Mouse (Mus musculus) right cerebral cortex, postnatal 25 days (tissue): Measurements from ENCODE around the gene Zdhhc1.

ENCODE experiments used
- DNase-seq: peaks from one replicate; pipeline ENCODE4 v3.0.0; 2022

The Zdhhc1 gene

GRCm38 (mm10) chr8:105517346-105517745 lies 20.6 kb upstream of the Zdhhc1 start:
- DNase-seq: no peak

GRCm38 (mm10) chr8:105516018-105516645 lies 19.4 kb upstream of the Zdhhc1 start:
- DNase-seq: peak; percentile 62

DNA sequence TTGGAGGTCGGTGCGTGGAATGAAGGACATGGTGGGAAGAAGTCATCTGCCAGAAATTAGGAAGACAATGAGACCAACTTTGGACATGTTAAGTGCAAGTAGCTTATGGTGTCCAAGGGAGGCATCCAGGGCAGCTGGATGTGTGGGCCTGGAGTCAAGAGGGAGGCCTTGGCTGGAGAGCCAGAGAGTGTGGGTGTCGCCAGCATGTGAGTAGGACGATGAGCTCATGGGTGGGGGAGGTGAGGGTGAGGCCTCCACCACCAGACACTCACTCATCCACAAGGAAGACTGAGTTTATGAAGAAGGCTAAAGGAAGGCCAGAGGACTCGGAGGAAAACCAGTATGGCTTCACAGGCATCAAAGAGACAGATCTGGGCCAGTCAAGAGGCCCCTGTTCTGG lies 18.0 kb upstream of the Zdhhc1 start:
- no peak for DNase-seq

DNA sequence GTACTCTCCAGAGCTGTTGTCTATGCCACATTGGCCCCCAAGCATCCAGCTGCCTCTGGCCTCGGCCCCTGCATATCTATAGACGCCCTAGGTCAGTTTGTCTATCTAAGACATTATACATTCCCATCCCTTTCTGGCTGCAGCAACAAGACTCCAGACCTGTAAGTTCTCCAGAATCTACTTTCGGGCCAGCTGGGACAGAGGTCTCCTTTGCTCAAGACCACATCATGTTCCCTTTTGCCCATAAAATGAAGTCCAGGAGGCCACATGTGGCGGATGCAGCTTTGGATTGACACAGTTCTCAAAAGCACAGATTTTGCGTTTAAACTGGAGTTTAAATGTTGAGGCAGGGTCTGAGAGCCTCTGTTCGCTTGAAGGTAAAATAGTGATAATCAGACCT lies 17.5 kb upstream of the Zdhhc1 start:
- no peak for DNase-seq

- no peak for DNase-seq
Measured at GRCm38 (mm10) chr8:105509997-105510735, 13.5 kb upstream of the Zdhhc1 start.

GRCm38 (mm10) chr8:105508758-105509157 lies 12.1 kb upstream of the Zdhhc1 start:
- DNase-seq: no peak

DNA sequence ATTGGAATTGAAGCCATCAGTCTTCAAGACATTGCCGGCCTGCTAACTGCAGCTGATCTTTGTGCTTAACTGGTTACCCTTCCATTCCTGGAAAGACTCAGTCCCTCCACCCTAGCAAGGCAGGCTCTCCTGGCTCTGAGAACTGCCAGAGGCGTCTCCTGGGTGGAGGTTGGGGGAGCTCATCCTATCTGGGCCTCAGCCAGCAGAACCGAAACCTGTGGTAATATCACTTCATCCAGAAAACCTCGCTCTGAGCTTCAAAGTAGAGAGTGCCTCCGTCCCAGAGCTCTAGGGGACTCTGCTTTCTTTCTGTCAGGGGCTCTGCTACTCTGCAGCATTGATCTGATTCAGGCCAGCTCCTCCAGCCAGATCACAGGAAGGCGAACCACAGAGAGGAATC lies 10.3 kb upstream of the Zdhhc1 start:
- DNase-seq: no peak

GRCm38 (mm10) chr8:105504617-105505016 lies 7.9 kb upstream of the Zdhhc1 start:
- DNase-seq: no peak

DNA sequence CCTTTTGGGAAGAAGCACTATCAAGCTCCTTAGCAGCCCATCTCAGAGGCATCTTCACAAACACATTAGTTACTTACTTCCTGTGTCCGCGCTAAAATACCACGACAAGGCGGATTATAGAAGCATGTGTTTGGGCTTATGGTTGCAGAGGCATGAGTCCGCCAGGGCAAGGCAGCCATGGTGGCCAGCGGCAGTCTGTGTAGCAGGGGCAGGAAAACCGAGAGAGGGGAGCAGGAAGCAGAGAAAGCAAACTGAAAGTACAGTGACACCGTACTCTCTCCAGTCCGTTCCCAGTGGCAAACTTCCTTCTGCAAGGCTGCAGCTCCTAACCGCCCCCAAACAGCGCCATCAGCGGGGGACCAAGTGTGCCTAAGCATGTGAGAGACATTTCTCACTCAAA lies 3.1 kb upstream of the Zdhhc1 start:
- no peak for DNase-seq

GRCm38 (mm10) chr8:105495350-105496302 lies 1.1 kb downstream of the Zdhhc1 start:
- no peak for DNase-seq

GRCm38 (mm10) chr8:105494566-105494965 lies 2.1 kb downstream of the Zdhhc1 start:
- DNase-seq: no peak

DNA sequence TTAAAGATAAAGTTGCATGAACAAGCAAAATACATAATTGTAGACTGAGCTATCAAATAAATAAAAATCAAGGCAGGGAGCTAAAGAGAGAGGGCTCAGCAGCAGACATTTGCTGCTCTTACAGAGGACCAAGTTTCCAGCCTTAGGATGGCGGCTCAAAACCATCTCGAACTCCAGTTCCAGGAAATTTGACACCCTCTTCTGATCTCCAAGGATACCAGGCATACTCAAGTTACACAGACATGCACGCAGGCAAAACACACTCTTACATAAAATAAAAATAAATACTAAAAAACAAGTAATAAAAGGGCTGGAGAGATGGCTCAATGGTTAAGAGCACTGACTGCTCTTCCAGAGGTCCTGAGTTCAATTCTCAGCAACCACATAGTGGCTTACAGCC lies 3.2 kb downstream of the Zdhhc1 start:
- DNase-seq: no peak

DNA sequence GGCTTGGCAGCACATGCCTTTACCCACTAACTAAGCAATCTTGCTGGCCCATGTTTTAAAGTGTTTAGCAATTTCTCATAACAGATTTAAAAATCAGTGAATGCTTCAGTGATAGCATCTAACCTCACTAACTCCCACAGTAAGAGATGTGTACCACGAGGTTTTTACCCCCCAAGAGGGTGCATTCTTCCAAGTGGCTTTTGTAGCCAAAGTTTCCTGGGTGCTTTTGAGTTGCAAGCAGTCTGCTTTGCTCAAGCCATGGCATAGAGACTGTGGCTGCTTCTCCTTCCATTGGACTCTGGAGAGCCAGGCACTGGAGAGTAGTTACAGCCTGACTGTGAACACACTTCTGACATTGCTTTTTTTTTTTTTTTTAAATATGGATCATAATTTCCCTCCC lies 7.4 kb downstream of the Zdhhc1 start:
- DNase-seq: no peak

- DNase-seq: no peak
Measured at GRCm38 (mm10) chr8:105488082-105488481, 8.6 kb downstream of the Zdhhc1 start.

DNA sequence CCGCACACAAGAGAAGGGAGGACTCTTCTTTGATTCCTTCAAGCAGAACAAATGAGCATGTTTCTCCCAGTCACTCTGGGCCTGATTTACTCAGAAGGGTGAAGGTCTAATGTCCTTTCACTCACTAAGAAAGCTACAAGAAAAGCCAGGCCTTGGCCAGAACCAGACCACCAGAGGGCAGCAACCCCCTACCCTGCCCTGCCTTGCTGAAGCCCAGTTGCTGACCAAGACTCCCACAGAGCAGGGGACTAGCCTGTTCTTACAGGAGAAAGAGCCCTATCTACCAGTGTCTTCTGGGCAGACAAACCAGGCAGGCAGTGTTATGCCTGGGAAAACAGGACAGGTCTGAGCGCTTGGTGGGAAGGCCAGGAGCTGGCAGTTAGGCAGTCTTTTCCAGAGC lies 12.3 kb downstream of the Zdhhc1 start:
- no peak for DNase-seq

DNA sequence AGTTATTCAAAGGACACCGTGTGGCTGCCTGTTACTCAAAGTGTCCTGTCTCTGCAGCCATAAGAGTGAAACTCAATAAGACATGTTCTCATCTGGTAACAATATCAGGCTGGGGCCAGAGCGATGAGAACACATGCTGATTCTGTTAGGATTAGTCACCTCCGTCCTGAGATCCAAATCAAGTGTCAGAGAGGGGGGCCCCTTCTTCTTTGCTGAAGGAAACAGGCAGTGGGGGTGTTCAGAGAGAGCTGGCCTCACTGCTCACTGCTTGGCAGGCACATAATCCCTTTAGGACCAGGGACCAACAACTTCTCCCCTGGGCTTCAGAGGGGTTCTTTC lies 12.7 kb downstream of the Zdhhc1 start:
- DNase-seq: no peak

DNA sequence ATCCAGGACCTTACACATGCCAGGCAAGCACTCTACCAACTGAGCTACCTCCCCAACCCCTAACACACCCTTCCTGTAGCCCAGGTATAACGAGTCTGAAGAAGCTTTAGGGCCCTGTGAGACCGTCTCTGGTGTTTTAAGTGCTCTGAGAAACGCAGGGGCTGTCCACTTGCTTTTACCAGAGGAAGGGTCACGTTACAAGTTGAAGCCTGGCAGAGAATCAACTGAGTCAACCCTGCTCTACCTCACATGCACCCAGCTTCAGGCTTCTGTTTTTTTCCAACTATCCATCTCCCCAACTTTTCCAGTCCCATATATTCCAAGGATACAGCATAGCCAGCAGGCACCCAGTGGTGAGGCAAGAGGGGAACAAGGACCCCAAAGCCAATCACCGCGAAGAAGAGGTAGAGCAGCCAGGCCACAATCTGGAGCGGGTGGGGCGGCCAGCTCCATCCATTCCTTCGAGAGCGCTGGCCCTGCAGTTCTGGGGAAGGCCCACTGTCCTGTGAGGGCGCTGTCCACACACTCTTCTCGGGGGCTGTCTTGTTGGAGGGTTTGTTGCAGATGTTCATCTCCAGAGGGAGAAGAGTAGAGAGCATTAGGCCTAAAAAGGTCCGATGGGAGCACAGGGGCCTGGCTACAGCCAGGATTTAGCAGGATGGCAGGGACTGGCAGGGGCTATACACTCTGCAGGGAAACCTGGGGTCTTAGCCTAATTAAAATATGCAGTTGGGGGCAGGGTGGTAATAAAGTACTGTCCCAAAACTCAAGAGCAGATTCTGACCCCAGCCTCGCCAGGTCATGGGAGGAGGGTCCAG lies 13.3 kb downstream of the Zdhhc1 start:
- DNase-seq: no peak

- no peak for DNase-seq
Measured at GRCm38 (mm10) chr8:105482123-105482522, 14.6 kb downstream of the Zdhhc1 start.

DNA sequence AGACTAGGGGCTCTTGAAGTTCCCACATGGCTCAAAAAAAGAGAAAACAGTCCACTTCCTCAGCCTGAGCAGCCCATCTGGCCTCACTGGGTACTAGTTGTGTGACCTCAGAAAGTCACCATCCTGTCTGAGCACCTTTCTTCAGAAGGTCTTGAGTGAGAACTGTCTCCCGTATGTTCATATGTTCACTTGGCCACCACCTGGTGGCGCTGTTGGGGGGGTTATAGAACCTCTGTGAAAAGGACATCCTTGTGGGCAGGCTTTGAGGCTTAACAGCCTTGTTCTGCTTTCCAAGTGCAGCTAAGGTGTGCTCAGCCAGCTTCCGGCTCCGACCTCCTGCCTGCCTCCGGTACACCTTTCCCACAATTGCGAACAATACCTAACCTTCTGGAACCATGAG lies 15.2 kb downstream of the Zdhhc1 start:
- no peak for DNase-seq

DNA sequence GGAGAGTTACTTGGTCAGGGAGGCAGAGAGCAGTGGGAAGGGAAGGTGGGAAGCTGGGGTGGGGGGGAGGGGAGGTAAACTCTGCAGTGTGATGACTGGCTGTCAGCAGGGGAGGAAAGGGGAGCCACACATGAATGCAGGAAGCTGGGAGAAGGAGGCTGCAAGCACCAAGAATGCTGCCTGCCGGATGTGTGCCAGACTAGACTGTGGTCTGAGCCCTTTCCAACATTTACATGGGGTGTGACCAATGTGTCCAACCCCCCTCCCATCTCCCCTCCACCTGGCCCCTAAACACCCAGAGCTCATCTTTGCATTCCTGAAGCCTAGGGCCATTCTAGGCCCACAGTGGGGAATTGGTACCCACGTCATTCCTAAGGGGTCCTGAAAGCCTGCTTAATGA lies 15.7 kb downstream of the Zdhhc1 start:
- DNase-seq: no peak

DNA sequence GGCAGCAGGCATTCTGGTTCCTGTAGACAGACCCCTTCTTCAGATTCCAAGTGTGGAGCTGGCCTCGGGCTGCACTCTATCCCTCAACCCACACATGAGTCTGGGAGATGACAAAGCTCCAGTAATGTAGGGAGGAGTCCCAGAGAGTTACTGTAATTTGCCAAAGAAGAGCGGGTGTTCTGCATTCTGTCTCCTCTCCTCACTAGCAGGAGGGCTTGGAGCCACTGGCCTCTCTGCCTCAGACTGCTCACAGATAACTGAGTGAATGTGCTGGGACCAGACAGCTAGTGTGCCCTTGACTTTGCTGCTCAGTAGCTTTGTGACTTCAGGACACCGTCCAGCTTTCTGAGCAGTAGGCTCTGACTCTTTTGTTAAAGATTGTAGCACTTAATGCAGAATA lies 18.9 kb downstream of the Zdhhc1 start:
- no peak for DNase-seq

DNA sequence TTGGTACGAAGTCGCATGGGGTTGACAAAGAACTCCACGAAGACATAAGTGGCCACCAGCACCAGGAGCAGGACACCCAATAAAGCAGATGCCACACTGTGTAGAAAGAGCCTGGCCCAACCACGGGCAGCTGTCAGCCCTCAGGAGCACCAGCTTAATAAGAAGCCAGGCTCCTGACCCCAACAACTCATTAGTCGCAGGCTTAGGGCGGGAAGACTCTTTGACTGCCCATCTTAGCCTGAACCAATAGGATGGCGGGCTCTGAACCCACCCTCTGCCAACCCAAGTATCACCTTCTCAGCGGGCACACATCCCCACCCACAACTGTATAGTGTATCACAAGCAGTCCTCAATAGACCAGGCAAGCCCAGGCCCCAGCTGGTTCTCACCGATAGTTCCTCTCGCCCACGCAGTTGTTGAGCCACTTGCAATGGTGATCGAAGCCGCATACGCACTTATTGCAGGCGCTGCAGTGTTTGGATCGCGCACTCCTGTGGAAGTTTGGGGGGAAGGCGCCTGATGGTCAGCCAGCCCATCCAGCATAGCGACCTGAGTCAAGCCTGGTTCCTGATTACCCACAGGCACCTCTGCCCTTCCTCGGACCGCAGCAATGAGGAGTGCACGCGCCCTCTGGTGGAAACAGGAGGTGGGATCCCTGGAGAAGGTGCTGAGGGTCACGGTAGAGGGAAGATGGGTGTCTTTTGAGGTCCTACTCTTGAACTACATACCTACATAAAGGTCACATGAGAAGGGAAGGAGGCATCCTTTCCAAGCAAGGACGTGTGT lies 19.9 kb downstream of the Zdhhc1 start:
- no peak for DNase-seq
